Mouse (Mus musculus) CH12.LX (cell line): ENCODE results near the gene Wtap. TPM values are rescaled to one million over a fixed set of nuclear protein-coding genes. Genes with fewer than 3 reads are reported as not detected.

Source experiments
- DNase-seq: peaks from one replicate; pipeline ENCODE4 v3.0.0-alpha.2; 2013; ENCODE audit errors: extremely low read depth
- H3K27ac ChIP-seq: 2 replicates; pipeline ENCODE4 v1.5.1; 2012; ENCODE audit warnings: low read depth, mild to moderate bottlenecking, control low read depth, moderate library complexity; ENCODE audit not compliant: insufficient read depth
- H3K27me3 ChIP-seq: replicated peaks from 2 replicates; pipeline ENCODE3; 2012; ENCODE audit warnings: inconsistent platforms
- H3K36me3 ChIP-seq, 2 experiments: replicated peaks in 1 of 2; 2 replicates each; pipeline versions ENCODE3 to v1.6.1; 2012; ENCODE audit warnings: inconsistent platforms in 1 of 2, low read length in 1 of 2, mild to moderate bottlenecking in 1 of 2, mixed read lengths in 1 of 2, moderate library complexity in 1 of 2; ENCODE audit not compliant: control insufficient read depth in 1 of 2, insufficient read depth in 1 of 2
- H3K4me1 ChIP-seq, 2 experiments: 2 replicates each; pipeline ENCODE4 v1.6.1; 2012; ENCODE audit warnings: inconsistent platforms in 1 of 2, moderate library complexity in 1 of 2; ENCODE audit not compliant: insufficient read depth in 2 of 2, control insufficient read depth in 1 of 2
- H3K4me2 ChIP-seq: 2 replicates; pipeline ENCODE4 v1.6.1; 2012; ENCODE audit warnings: low read depth, mild to moderate bottlenecking, control low read depth; ENCODE audit not compliant: poor library complexity, insufficient read depth, severe bottlenecking
- H3K4me3 ChIP-seq, 3 experiments: fragments of 150-350 bp in 1 of 3; sonication (generic) in 1 of 3; replicated peaks in 1 of 3; 2 replicates each; pipeline versions ENCODE3 to v1.5.1; 2011 to 2012; ENCODE audit warnings: low read depth in 2 of 3, low read length in 2 of 3, mild to moderate bottlenecking in 2 of 3, moderate library complexity in 2 of 3, control low read depth in 1 of 3, improper control_type of control experiment in 1 of 3, inconsistent platforms in 1 of 3, mixed read lengths in 1 of 3; ENCODE audit not compliant: poor library complexity in 1 of 3
- H3K79me2 ChIP-seq: replicated peaks from 2 replicates; pipeline ENCODE4 v1.6.1; 2012; ENCODE audit warnings: mild to moderate bottlenecking, moderate library complexity; ENCODE audit not compliant: control insufficient read depth, poor library complexity, insufficient read depth, severe bottlenecking; ENCODE audit errors: extremely low read depth
- H3K9ac ChIP-seq: 2 replicates; pipeline ENCODE4 v1.6.1; 2012; ENCODE audit warnings: low read depth, mild to moderate bottlenecking, control low read depth, moderate library complexity; ENCODE audit not compliant: insufficient read depth
- H3K9me3 ChIP-seq: replicated peaks from 2 replicates; pipeline ENCODE3; 2012; ENCODE audit warnings: low read length, inconsistent platforms, mixed read lengths
- BHLHE40 ChIP-seq: IDR thresholded peaks from 2 replicates; pipeline ENCODE4 v1.6.1; 2011; ENCODE audit warnings: mild to moderate bottlenecking, low read depth, low read length, improper control_type of control experiment
- CHD2 ChIP-seq: IDR thresholded peaks from 2 replicates; pipeline ENCODE4 v1.6.1; 2011; ENCODE audit warnings: low read length, improper control_type of control experiment
- CTCF ChIP-seq, 2 experiments: IDR thresholded peaks in 1 of 2; conservative IDR thresholded peaks in 1 of 2; 2 replicates each; pipeline ENCODE4 v1.5.1; 2011 to 2012; ENCODE audit warnings: low read depth in 2 of 2, low read length in 2 of 2, improper control_type of control experiment in 1 of 2, inconsistent platforms in 1 of 2, mild to moderate bottlenecking in 1 of 2, moderate library complexity in 1 of 2
- ELF1 ChIP-seq: IDR thresholded peaks from 2 replicates; pipeline ENCODE4 v1.6.1; 2014; ENCODE audit warnings: low read depth, mild to moderate bottlenecking, inconsistent platforms, low read length, improper control_type of control experiment
- EP300 ChIP-seq: IDR thresholded peaks from 2 replicates; pipeline ENCODE4 v1.6.1; 2011; ENCODE audit warnings: low read length, improper control_type of control experiment
- GABPA ChIP-seq: IDR thresholded peaks from 2 replicates; pipeline ENCODE4 v1.6.1; 2012; ENCODE audit warnings: low read depth, low read length, improper control_type of control experiment, inconsistent platforms; ENCODE audit not compliant: insufficient replicate concordance
- IRF4 ChIP-seq: IDR thresholded peaks from 2 replicates; pipeline ENCODE4 v1.6.1; 2014; ENCODE audit warnings: low read depth, mild to moderate bottlenecking, inconsistent platforms, low read length, improper control_type of control experiment
- JUN ChIP-seq: IDR thresholded peaks from 2 replicates; pipeline ENCODE4 v1.6.1; 2011; ENCODE audit warnings: low read depth, mild to moderate bottlenecking, low read length, improper control_type of control experiment, moderate library complexity; ENCODE audit not compliant: insufficient read depth
- KAT2A ChIP-seq: IDR thresholded peaks from 2 replicates; pipeline ENCODE4 v1.6.1; 2012; ENCODE audit warnings: low read length, improper control_type of control experiment, inconsistent platforms; ENCODE audit not compliant: insufficient replicate concordance
- MAFK ChIP-seq: IDR thresholded peaks from 2 replicates; pipeline ENCODE4 v1.6.1; 2011; ENCODE audit warnings: low read length, improper control_type of control experiment; ENCODE audit not compliant: insufficient replicate concordance
- MEF2A ChIP-seq: IDR thresholded peaks from 2 replicates; pipeline ENCODE4 v1.6.1; 2014; ENCODE audit warnings: low read depth, mild to moderate bottlenecking, inconsistent platforms, low read length, improper control_type of control experiment, borderline replicate concordance
- MXI1 ChIP-seq: IDR thresholded peaks from 2 replicates; pipeline ENCODE4 v1.6.1; 2011; ENCODE audit warnings: mild to moderate bottlenecking, low read depth, low read length, improper control_type of control experiment
- NELFE ChIP-seq: IDR thresholded peaks from 2 replicates; pipeline ENCODE4 v1.6.1; 2011; ENCODE audit warnings: low read depth, low read length, improper control_type of control experiment
- NRF1 ChIP-seq: IDR thresholded peaks from 2 replicates; pipeline ENCODE4 v1.6.1; 2014; ENCODE audit warnings: low read depth, mild to moderate bottlenecking, inconsistent platforms, low read length, improper control_type of control experiment, moderate library complexity
- PAX5 ChIP-seq: IDR thresholded peaks from 2 replicates; pipeline ENCODE4 v1.6.1; 2012; ENCODE audit warnings: low read length, inconsistent platforms, mixed read lengths
- POLR2A ChIP-seq: IDR thresholded peaks from 2 replicates; pipeline ENCODE4 v1.6.1; 2011; ENCODE audit warnings: low read depth, mild to moderate bottlenecking, improper control_type of control experiment, low read length
- POLR2AphosphoS2 ChIP-seq: IDR thresholded peaks from 2 replicates; pipeline ENCODE4 v1.6.1; 2011; ENCODE audit warnings: low read depth, low read length, improper control_type of control experiment
- RAD21 ChIP-seq: IDR thresholded peaks from 2 replicates; pipeline ENCODE4 v1.6.1; 2011; ENCODE audit warnings: low read depth, mild to moderate bottlenecking, low read length, improper control_type of control experiment, moderate library complexity
- RCOR1 ChIP-seq: conservative IDR thresholded peaks from 2 replicates; pipeline ENCODE4 v1.6.1; 2012; ENCODE audit warnings: low read depth, mild to moderate bottlenecking, inconsistent platforms, low read length, improper control_type of control experiment
- SIN3A ChIP-seq: IDR thresholded peaks from 2 replicates; pipeline ENCODE4 v1.6.1; 2012; ENCODE audit warnings: low read length, improper control_type of control experiment, inconsistent platforms
- TBP ChIP-seq: conservative IDR thresholded peaks from 2 replicates; pipeline ENCODE4 v1.6.1; 2011; ENCODE audit warnings: low read depth, low read length, improper control_type of control experiment
- TCF12 ChIP-seq: IDR thresholded peaks from 2 replicates; pipeline ENCODE4 v1.6.1; 2014; ENCODE audit warnings: low read depth, mild to moderate bottlenecking, inconsistent platforms, low read length, improper control_type of control experiment
- UBTF ChIP-seq: IDR thresholded peaks from 2 replicates; pipeline ENCODE4 v1.6.1; 2012; ENCODE audit warnings: low read depth, mild to moderate bottlenecking, inconsistent platforms, low read length, improper control_type of control experiment, moderate library complexity
- ZC3H11A ChIP-seq: IDR thresholded peaks from 2 replicates; pipeline ENCODE4 v1.6.1; 2012; ENCODE audit warnings: low read depth, mild to moderate bottlenecking, inconsistent platforms, low read length, improper control_type of control experiment
- ZMIZ1 ChIP-seq: IDR thresholded peaks from 2 replicates; pipeline ENCODE4 v1.6.1; 2012; ENCODE audit warnings: low read depth, mild to moderate bottlenecking, inconsistent platforms, low read length, improper control_type of control experiment
- ZNF384 ChIP-seq: IDR thresholded peaks from 2 replicates; pipeline ENCODE4 v1.6.1; 2012; ENCODE audit warnings: low read depth, low read length, improper control_type of control experiment, inconsistent platforms
- dilution Hi-C: fragments of 300-500 bp; cut with MboI; formaldehyde crosslinking; loops from 2 replicates; pipeline ENCODE4 v1.14.3; 2020; ENCODE audit warnings: low sequenced_read_pairs; ENCODE audit not compliant: extremely low pct_unique_long_range_greater_than_20kb, extremely low pct_ligation_motif_present
- in situ Hi-C: fragments of 300-500 bp; cut with MboI; formaldehyde crosslinking; loops from 3 replicates; pipeline ENCODE4 v1.14.3; 2019; ENCODE audit warnings: low sequenced_read_pairs, low pct_ligation_motif_present, low pct_unique_long_range_greater_than_20kb, mixed read lengths
- polyA plus RNA-seq: library from polyadenylated mRNA; unstranded; fragments of >175 nt; gene quantifications from 2 replicates; pipeline ENCODE4 v1.2.1, GENCODE M21; 2012; ENCODE audit warnings: low read depth; ENCODE audit not compliant: insufficient read length
- total RNA-seq, 2 experiments: library from RNA; depleted of rRNA; stranded (reverse); fragments of 300-350 nt in 1 of 2; fragments of >200 nt in 1 of 2; gene quantifications; 2 replicates each; pipeline ENCODE4 v1.2.3; 2012 to 2014

Gene Wtap
- total and polyA plus RNA-seq, 3 experiments = 54.1 to 129 (median 88.9) TPM

- TF ChIP-seq UBTF (no peak), ZNF384 (peak; percentile 45; the same call in 1 of the 2 replicates)
- H3K79me2 ChIP-seq = peaks cover under 1% of the 10 kb centered on the region; the same call in 1 of the 2 replicates
- no peak for DNase-seq
- no peaks in the 10 kb centered on the region for H3K9me3 ChIP-seq
- dilution Hi-C loops (no loop called here), in situ Hi-C loops (no loop called here)
- H3K36me3 ChIP-seq = peaks cover 20 to 65% of the 10 kb centered on the region in 2 experiments
- H3K27me3 ChIP-seq = no peaks in the 10 kb centered on the region
- no peak overlapping the region for H3K4me2 ChIP-seq
- no peak overlapping the region for H3K4me3 ChIP-seq
- H3K27ac ChIP-seq = no peak overlapping the region
- H3K9ac ChIP-seq = no peak overlapping the region
- no peaks in the 10 kb centered on the region for H3K4me1 ChIP-seq
These were observed 26.8 kb downstream of the Wtap start for GRCm38 (mm10) chr17:12967173-12967572.

- no peak for TF ChIP-seq SIN3A
- no peak for TF ChIP-seq BHLHE40
- no peak for TF ChIP-seq JUN
- TF ChIP-seq ELF1 = no peak
- TF ChIP-seq POLR2A = no peak
- TF ChIP-seq PAX5 = no peak
- TF ChIP-seq MXI1 = no peak
- no peak for TF ChIP-seq NELFE
- TF ChIP-seq RAD21 = no peak
- no peak for TF ChIP-seq KAT2A
- no peak for TF ChIP-seq TCF12
- TF ChIP-seq NRF1 = no peak
- TF ChIP-seq, all 38 proteins: peak for 0
- DNase-seq = no peak
- Histone ChIP-seq H3K9ac (no peak overlapping the region), H3K4me1 (peaks cover 5 to 13% of the 10 kb centered on the region in 2 experiments; a peak in 3 of 4 replicates), H3K36me3 (peaks cover 14 to 35% of the 10 kb centered on the region in 2 experiments), H3K4me2 (no peak overlapping the region), H3K79me2 (no peaks in the 10 kb centered on the region; the same call in 1 of the 2 replicates), H3K9me3 (no peaks in the 10 kb centered on the region), H3K4me3 (no peak overlapping the region), H3K27ac (no peak overlapping the region), H3K27me3 (no peaks in the 10 kb centered on the region)
- in situ Hi-C loops = no loop called here
- dilution Hi-C loops = no loop called here
These were observed 30.5 kb downstream of the Wtap start for GRCm38 (mm10) chr17:12963476-12963875.

GRCm38 (mm10) chr17:12960331-12960873, 33.6 kb downstream of the Wtap start, which contains the start of gene Acat2:
Gene Acat2, minus strand, starts transcription at chr17:12960747.
- H3K4me1 ChIP-seq = peaks cover 5 to 13% of the 10 kb centered on the region in 2 experiments; a peak in 3 of 4 replicates
- DNase-seq = peak; percentile 91
- peak; percentile 89 for TF ChIP-seq POLR2AphosphoS2
- no peak for TF ChIP-seq ZNF384
- peak; percentile 95 for TF ChIP-seq ZMIZ1
- no peak for TF ChIP-seq MAFK
- TF ChIP-seq IRF4 = no peak; the same call in 1 of the 2 replicates
- peak; percentile 68 for TF ChIP-seq CHD2
- no peak for TF ChIP-seq JUN
- TF ChIP-seq EP300 = no peak
- TF ChIP-seq ZC3H11A = no peak
- TF ChIP-seq GABPA = no peak
- TF ChIP-seq POLR2A = peak; percentile 98
- TF ChIP-seq CTCF (conservative IDR thresholded peaks at IDR 0.05 in 1 of 2, IDR thresholded peaks at IDR 0.05 in 1 of 2; ENCODE audit: low read depth in 2 of 2, low read length in 2 of 2) = no peak
- peak; percentile 81 for TF ChIP-seq TBP
- peak; percentile 73 for TF ChIP-seq BHLHE40
- TF ChIP-seq MEF2A = no peak; the same call in 1 of the 2 replicates
- TF ChIP-seq MXI1 = peak; percentile 88
- peak; percentile 88 for TF ChIP-seq TCF12
- TF ChIP-seq RAD21 = no peak
- TF ChIP-seq RCOR1 = no peak

More at GRCm38 (mm10) chr17:12960331-12960873, 33.6 kb downstream of the Wtap start, which contains the start of gene Acat2:
- peak within 1 kb of the TSS; percentile 73 for H3K27ac ChIP-seq
- in situ Hi-C loops (no loop called here), dilution Hi-C loops (no loop called here)
- H3K36me3 ChIP-seq = peaks cover 7 to 26% of the 10 kb centered on the region in 2 experiments
- no peaks in the 10 kb centered on the region for H3K79me2 ChIP-seq
- no peaks in the 10 kb centered on the region for H3K27me3 ChIP-seq
- H3K9ac ChIP-seq = peak within 1 kb of the TSS; percentile 37
- peak within 1 kb of the TSS; percentile 67 to 88 (median 76) for H3K4me3 ChIP-seq
- H3K9me3 ChIP-seq = no peaks in the 10 kb centered on the region
- peak within 1 kb of the TSS; percentile 19 for H3K4me2 ChIP-seq
